Mouse (Mus musculus) heart, postnatal 0 days (tissue): Measurements from ENCODE around the gene Usp7. TPM values are rescaled to one million over a fixed set of nuclear protein-coding genes. Genes with fewer than 3 reads are reported as not detected.
"Not testable (repeated sequence)": the region's sequence is repeated elsewhere in the genome, so short reads cannot be mapped to it uniquely, and the experiment has no call there.

ENCODE experiments used
- ATAC-seq: fragments of 200-750 bp; cut with Nextera tagmentation; 2 replicates; pipeline ENCODE4 v1.8.0; 2017; ENCODE audit warnings: low read depth, moderate number of reproducible peaks, moderate library complexity; ENCODE audit not compliant: insufficient read depth
- DNase-seq: peaks from one replicate; pipeline ENCODE4 v3.0.0-alpha.2; 2016; ENCODE audit warnings: low spot score
- H3K27ac ChIP-seq: fragments of 300-500 bp; sonication (generic); 2 replicates; pipeline ENCODE4 v1.5.1; 2014; ENCODE audit warnings: low read depth, mild to moderate bottlenecking
- H3K27me3 ChIP-seq: fragments of 300-500 bp; sonication (generic); 2 replicates; pipeline ENCODE4 v1.6.1; 2014; ENCODE audit warnings: low read length, mixed read lengths; ENCODE audit not compliant: control insufficient read depth, insufficient read depth
- H3K36me3 ChIP-seq: fragments of 300-500 bp; sonication (generic); replicated peaks from 2 replicates; pipeline ENCODE4 v1.6.1; 2014; ENCODE audit warnings: low read length, mixed read lengths; ENCODE audit not compliant: control insufficient read depth, insufficient read depth
- H3K4me1 ChIP-seq: fragments of 300-500 bp; sonication (generic); 2 replicates; pipeline ENCODE4 v1.6.1; 2014; ENCODE audit warnings: antibody characterized with exemption; ENCODE audit not compliant: control insufficient read depth, insufficient read depth
- H3K4me2 ChIP-seq: fragments of 300-500 bp; sonication (generic); 2 replicates; pipeline ENCODE4 v1.6.1; 2014; ENCODE audit warnings: low read depth, mild to moderate bottlenecking, low read length, moderate library complexity
- H3K4me3 ChIP-seq: fragments of 300-500 bp; sonication (generic); 2 replicates; pipeline ENCODE4 v1.5.1; 2014; ENCODE audit warnings: low read depth, low read length
- H3K9ac ChIP-seq: fragments of 300-500 bp; sonication (generic); replicated peaks from 2 replicates; pipeline ENCODE4 v1.6.1; 2014; ENCODE audit warnings: low read depth, low read length, mixed read lengths
- H3K9me3 ChIP-seq: fragments of 300-500 bp; sonication (generic); replicated peaks from 2 replicates; pipeline ENCODE4 v1.6.1; 2016; ENCODE audit warnings: low read length; ENCODE audit not compliant: control insufficient read depth
- CTCF ChIP-seq: IDR thresholded peaks from 2 replicates; pipeline ENCODE4 v1.5.1; 2016; ENCODE audit warnings: antibody characterized with exemption, control low read depth, low read depth
- EP300 ChIP-seq: IDR thresholded peaks from 2 replicates; pipeline ENCODE4 v1.6.1; 2016; ENCODE audit warnings: antibody characterized with exemption, low read depth
- WGBS: fragments of 180-500 bp; shearing (Covaris S2); extraction: QIAGEN DNeasy Blood & Tissue Kit; methylation state at CpG from one replicate; pipeline ENCODE4 v1.1.7; 2014; 5-methylcytosine and 5-hydroxymethylcytosine counted together
- polyA plus RNA-seq: library from polyadenylated mRNA; unstranded; fragments of >200 nt; fragmentation: Nextera tagmentation; extraction: Ambion mirVana; gene quantifications from 2 replicates; pipeline ENCODE4 v1.2.1, GENCODE M21; 2015
- total RNA-seq: library from RNA; depleted of rRNA; stranded (reverse); fragments of >200 nt; gene quantifications from 2 replicates; pipeline ENCODE4 v1.2.3, GENCODE M21; 2014; ENCODE audit warnings: low replicate concordance

Gene Usp7
- total and polyA plus RNA-seq, 2 experiments from 2014 or later: 10.0 to 33.4 TPM

DNA sequence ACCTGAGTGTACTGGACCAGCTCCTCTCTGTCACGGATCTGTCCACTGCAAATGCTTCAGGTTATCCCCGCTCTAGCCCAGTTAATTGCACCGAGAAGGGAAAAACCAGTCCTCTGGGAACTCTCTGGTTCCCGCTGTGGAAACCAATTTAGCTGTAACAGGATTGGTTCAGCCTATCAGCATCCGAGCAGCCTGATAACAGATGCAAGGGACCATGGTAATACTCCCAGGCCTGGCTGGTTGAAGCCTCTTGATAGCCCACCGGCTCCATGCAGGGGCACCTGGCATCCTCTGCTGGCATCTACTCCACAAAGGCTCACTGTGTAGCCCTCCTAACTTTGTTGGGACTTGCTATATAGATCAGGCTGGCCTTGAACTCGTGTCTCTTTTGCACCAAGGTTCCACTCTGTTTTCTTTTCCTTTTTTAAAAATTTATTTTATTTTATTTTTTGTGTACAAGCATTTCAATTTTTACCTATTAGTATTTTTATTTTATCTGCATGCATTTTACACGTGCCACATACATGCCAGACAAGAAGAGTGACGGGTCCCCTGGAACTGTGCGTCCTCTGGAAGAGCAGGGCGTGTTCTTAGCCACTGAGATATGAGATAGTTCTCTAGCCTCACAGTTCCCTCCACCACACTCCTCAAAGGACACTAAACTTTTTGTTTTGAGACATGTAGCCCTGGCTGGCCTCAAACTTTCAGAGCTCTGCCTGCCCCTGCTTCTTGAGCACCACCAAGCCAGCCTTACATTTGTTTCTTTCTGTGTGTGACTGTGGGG lies 27.8 kb downstream of the Usp7 start:
- TF ChIP-seq EP300 (no peak), CTCF (no peak)
- H3K9me3 ChIP-seq: no peaks in the 10 kb centered on the region
- DNase-seq: no peak
- 59% methylated on average over 11 of the region's 11 CpGs for WGBS
- no peak for ATAC-seq
- no peak overlapping the region for H3K27ac ChIP-seq
- no peak overlapping the region for H3K4me3 ChIP-seq
- H3K9ac ChIP-seq: no peak overlapping the region
- H3K27me3 ChIP-seq: no peaks in the 10 kb centered on the region
- H3K4me1 ChIP-seq: no peaks in the 10 kb centered on the region
- H3K4me2 ChIP-seq: no peak overlapping the region
- H3K36me3 ChIP-seq: no peaks in the 10 kb centered on the region

DNA sequence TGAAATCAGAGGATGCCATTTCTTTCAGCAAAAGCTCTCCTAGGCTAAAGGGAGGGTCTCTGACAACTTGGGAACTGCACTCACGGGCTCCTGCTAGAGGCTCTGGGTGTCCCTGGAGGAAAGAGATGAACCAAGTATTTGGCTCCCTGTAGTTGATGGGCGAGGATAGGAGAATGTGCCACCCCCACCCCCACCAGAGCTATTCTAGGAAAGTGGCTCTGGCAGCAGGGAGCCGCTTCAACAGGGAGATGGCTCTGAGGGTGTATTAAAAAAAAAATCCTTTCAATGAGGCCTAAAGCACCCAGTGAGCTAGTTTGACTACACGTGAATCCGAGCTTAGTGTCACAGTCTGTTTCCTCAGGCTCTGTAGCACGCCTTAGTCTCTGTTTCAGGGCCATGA lies 29.1 kb downstream of the Usp7 start:
- Histone ChIP-seq H3K27me3 (no peaks in the 10 kb centered on the region), H3K9me3 (no peaks in the 10 kb centered on the region), H3K27ac (no peak overlapping the region), H3K36me3 (no peaks in the 10 kb centered on the region), H3K4me2 (no peak overlapping the region), H3K4me3 (no peak overlapping the region), H3K4me1 (no peaks in the 10 kb centered on the region), H3K9ac (no peak overlapping the region)
- no peak for DNase-seq
- ATAC-seq: no peak
- 42% methylated on average over 6 of the region's 6 CpGs for WGBS
- TF ChIP-seq CTCF: no peak
- TF ChIP-seq EP300: no peak

DNA sequence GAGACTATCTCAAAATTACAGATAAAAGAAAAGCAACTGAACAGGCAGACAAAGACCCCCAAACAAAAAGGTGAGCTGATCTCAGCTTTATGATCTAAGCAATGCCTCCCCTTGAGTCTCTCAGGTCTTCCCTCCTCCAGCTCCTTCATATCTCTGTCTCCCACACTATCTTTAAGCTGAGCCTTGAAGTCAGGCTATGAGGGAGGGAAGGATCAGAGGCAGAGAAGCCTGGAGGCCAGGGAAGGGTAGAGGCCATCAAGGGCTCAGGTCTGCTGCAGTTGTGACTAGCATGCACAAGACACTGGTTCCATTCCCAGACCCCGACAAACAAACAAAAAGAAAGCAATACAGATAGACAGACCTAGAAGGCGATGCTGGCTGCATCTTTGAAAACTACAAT lies 30.2 kb downstream of the Usp7 start:
- no peak for DNase-seq
- H3K4me3 ChIP-seq: no peak overlapping the region

DNA sequence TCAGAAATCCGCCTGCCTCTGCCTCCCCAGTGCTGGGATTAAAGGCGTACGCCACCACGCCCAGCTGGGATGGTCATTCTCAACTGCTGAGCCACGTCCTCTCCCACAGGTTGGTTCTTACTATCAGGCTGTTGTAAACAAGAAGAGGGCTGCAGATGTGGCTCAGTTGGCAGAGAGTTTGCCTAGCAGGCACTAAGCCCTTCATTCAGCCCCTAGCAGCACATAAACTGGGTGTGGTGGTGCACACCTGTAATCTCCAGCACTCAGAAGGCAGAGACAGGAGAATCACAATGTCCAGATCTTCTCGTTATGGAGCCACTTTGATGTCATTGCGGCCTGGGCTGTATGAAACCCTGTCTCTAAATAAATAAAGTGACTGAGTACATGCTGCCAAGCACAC lies 31.1 kb downstream of the Usp7 start:
- H3K4me2 ChIP-seq: no peak overlapping the region
- no peaks in the 10 kb centered on the region for H3K4me1 ChIP-seq
- H3K4me3 ChIP-seq: no peak overlapping the region
- no peaks in the 10 kb centered on the region for H3K36me3 ChIP-seq
- no peaks in the 10 kb centered on the region for H3K27me3 ChIP-seq
- TF ChIP-seq CTCF (no peak), EP300 (no peak)
- no peaks in the 10 kb centered on the region for H3K9me3 ChIP-seq
- no peak for ATAC-seq
- WGBS: 90% methylated on average over 7 of the region's 7 CpGs
- no peak overlapping the region for H3K27ac ChIP-seq
- DNase-seq: no peak
- H3K9ac ChIP-seq: no peak overlapping the region

More for the DNA sequence above, 30.2 kb downstream of the Usp7 start:
- no peaks in the 10 kb centered on the region for H3K27me3 ChIP-seq
- no peak for TF ChIP-seq CTCF
- TF ChIP-seq EP300: no peak
- H3K4me2 ChIP-seq: no peak overlapping the region
- H3K27ac ChIP-seq: no peak overlapping the region
- no peak for ATAC-seq
- no peaks in the 10 kb centered on the region for H3K9me3 ChIP-seq
- 84% methylated on average over 2 of the region's 2 CpGs for WGBS
- no peak overlapping the region for H3K9ac ChIP-seq
- H3K4me1 ChIP-seq: no peaks in the 10 kb centered on the region
- H3K36me3 ChIP-seq: no peaks in the 10 kb centered on the region

DNA sequence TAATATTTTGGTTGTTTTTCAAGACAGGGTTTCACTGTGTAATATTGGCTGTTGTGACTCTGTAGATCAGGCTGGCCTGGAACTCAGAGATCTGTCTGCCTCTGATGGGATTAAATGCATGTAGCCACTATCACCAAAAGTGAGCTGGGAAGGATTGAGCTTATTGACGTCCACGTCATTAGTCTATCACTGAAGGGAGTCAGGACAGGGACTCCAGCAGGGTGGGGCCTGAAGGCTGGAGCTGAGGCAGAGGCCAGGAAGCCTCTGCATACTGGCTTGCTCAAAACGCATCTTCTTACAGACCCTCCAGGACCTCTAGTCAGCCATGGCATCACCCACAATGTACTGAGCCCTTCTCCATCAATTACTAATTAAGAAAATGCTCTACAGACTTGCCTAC lies 33.1 kb downstream of the Usp7 start:
- no peak overlapping the region for H3K9ac ChIP-seq
- H3K27me3 ChIP-seq: no peaks in the 10 kb centered on the region
- H3K4me3 ChIP-seq: no peak overlapping the region
- no peaks in the 10 kb centered on the region for H3K36me3 ChIP-seq
- TF ChIP-seq EP300: no peak
- TF ChIP-seq CTCF: no peak
- no peak for DNase-seq
- no peak for ATAC-seq
- H3K9me3 ChIP-seq: no peaks in the 10 kb centered on the region
- no peak overlapping the region for H3K27ac ChIP-seq
- H3K4me2 ChIP-seq: no peak overlapping the region
- 70% methylated on average over 3 of the region's 3 CpGs for WGBS
- H3K4me1 ChIP-seq: no peaks in the 10 kb centered on the region

DNA sequence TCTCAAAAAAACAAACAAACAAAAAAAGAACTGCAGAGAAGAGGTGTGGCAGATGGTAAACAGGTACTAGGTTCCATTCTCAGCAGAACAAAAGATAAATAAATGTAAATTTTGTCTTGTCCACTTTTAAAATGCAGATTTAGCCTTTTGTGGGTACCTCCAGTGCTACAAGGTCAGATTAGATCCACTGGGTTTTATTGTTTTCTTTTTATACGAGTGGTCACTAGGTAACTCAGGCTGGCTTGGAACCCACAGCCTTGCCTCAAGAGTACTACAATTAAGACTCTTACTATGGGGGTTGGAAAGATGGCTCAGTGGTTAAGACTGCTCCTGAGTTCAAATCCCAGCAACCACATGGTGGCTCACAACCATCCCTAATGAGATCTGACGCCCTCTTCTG lies 33.9 kb downstream of the Usp7 start:
- DNase-seq (no peak), ATAC-seq (no peak)
- Histone ChIP-seq H3K27me3 (no peaks in the 10 kb centered on the region), H3K4me1 (no peaks in the 10 kb centered on the region), H3K27ac (no peak overlapping the region), H3K4me3 (no peak overlapping the region), H3K9ac (no peak overlapping the region), H3K4me2 (no peak overlapping the region), H3K9me3 (no peaks in the 10 kb centered on the region), H3K36me3 (no peaks in the 10 kb centered on the region)
- TF ChIP-seq CTCF (no peak), EP300 (no peak)
- WGBS: 73% methylated on average over 2 of the region's 2 CpGs

DNA sequence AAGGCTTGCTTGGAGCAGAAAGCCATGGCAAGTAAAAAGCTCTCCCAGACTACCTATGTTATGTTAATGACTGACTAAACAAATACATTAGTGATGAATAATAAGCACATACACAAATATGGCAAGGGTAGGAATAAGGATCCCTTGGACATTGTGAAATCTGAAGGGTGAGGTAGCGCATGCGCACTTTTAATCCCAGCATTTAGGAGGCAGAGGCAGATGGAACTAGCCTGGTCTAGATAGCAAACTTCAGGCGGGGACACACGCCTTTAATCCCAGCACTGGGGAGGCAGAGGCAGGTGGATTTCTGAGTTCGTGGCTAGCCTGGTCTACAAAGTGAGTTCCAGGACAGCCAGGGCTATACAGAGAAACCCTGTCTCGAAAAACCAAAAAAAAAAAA lies 34.5 kb downstream of the Usp7 start:
- H3K4me2 ChIP-seq: not testable (repeated sequence)
- WGBS: 91% methylated on average over 5 of the region's 6 CpGs

More for the DNA sequence above, 34.5 kb downstream of the Usp7 start:
- H3K4me1 ChIP-seq, H3K36me3 ChIP-seq, H3K27me3 ChIP-seq, H3K9ac ChIP-seq, H3K9me3 ChIP-seq, H3K4me3 ChIP-seq, ATAC-seq, DNase-seq, H3K27ac ChIP-seq: not testable (repeated sequence)
